Mouse (Mus musculus) spleen, postnatal 14 days (tissue): Measurements from ENCODE around the gene Lrrc59.
A peak's percentile ranks its signal among the peaks of the same experiment; 100 is the strongest.

Source experiments
- DNase-seq, 2 experiments: peaks; one replicate each; pipeline ENCODE4 v3.0.0; 2021 to 2022; ENCODE audit warnings: low spot score in 2 of 2

Gene Lrrc59

GRCm38 (mm10) chr11:94629199-94629883 lies at the start of gene Lrrc59:
TSS of gene Lrrc59 (plus strand) at chr11:94629767.
- peak; percentile 90 to 96 for DNase-seq

- DNase-seq: no peak
Measured at GRCm38 (mm10) chr11:94580111-94580740, 49.3 kb upstream of the Lrrc59 start.

- no peak for DNase-seq
Measured at GRCm38 (mm10) chr11:94585091-94585490, 44.5 kb upstream of the Lrrc59 start.

- no peak for DNase-seq
Measured at GRCm38 (mm10) chr11:94587511-94587910, 42.1 kb upstream of the Lrrc59 start.

GRCm38 (mm10) chr11:94596311-94596852 lies 33.2 kb upstream of the Lrrc59 start:
- DNase-seq: peak in 1 of 2 experiments; percentile 60

GRCm38 (mm10) chr11:94597319-94597718 lies 32.2 kb upstream of the Lrrc59 start:
- no peak for DNase-seq

GRCm38 (mm10) chr11:94598437-94599120 lies 31.0 kb upstream of the Lrrc59 start:
- no peak for DNase-seq

GRCm38 (mm10) chr11:94600447-94600846 lies 29.1 kb upstream of the Lrrc59 start:
- no peak for DNase-seq

GRCm38 (mm10) chr11:94601321-94602281 lies 28.0 kb upstream of the Lrrc59 start, which contains the start of gene Acsf2:
TSS of gene Acsf2 (minus strand) at chr11:94601871.
- DNase-seq: peak; percentile 53 to 54

- no peak for DNase-seq
Measured at GRCm38 (mm10) chr11:94602356-94602955, 27.1 kb upstream of the Lrrc59 start.

GRCm38 (mm10) chr11:94610744-94611740 lies 18.5 kb upstream of the Lrrc59 start:
- DNase-seq: no peak

GRCm38 (mm10) chr11:94614603-94615002 lies 15.0 kb upstream of the Lrrc59 start:
- no peak for DNase-seq

GRCm38 (mm10) chr11:94615494-94615893 lies 14.1 kb upstream of the Lrrc59 start:
- DNase-seq: no peak

- no peak for DNase-seq
Measured at GRCm38 (mm10) chr11:94617646-94618045, 11.9 kb upstream of the Lrrc59 start.

- no peak for DNase-seq
Measured at GRCm38 (mm10) chr11:94620766-94621457, 8.7 kb upstream of the Lrrc59 start.

GRCm38 (mm10) chr11:94621458-94621852 lies 8.1 kb upstream of the Lrrc59 start:
- DNase-seq: no peak

GRCm38 (mm10) chr11:94622162-94622561 lies 7.4 kb upstream of the Lrrc59 start:
- no peak for DNase-seq

- no peak for DNase-seq
Measured at GRCm38 (mm10) chr11:94629884-94630198, 274 bp downstream of the Lrrc59 start.
